Mouse (Mus musculus) right cerebral cortex, postnatal 4 days (tissue): ENCODE measurements at regions not wholly inside any gene's neighbourhood (a gene's known extent, or its start where the extent isn't known, plus 50 kb on each side); places are given as distances from the start of the nearest gene placed in this dataset.

Experiments used
- DNase-seq: peaks from one replicate; pipeline ENCODE4 v3.0.0-alpha.2; 2022

DNA sequence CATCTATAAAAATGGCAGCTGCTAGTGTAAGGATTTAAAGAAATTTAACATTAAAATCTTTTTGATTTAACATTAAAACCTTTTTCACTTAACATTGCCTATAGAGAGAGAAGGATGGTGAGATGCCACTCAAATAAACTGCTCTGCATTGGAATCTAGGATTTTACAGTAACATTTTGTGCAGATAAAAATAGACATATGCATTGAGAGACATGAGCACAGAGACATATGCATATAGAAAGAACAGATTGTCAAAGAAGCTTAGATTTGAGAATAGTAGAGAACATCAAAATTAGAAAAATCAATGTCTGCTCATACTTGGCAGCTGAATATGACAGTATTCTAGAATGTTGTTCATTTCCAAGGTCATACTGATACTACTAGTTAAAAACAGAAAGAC is 220.2 kb downstream of the Arap2 start:
- DNase-seq: no peak

- DNase-seq: no peak
Observed at GRCm38 (mm10) chr5:62539304-62539703, 226.7 kb downstream of the Arap2 start.

GRCm38 (mm10) chr5:62511827-62512226 is 254.1 kb downstream of the Arap2 start:
- no peak for DNase-seq

- DNase-seq: peak; percentile 5
Observed at GRCm38 (mm10) chr5:62483521-62483920, 282.4 kb downstream of the Arap2 start.

GRCm38 (mm10) chr5:62480967-62481366 is 285.0 kb downstream of the Arap2 start:
- no peak for DNase-seq

- DNase-seq: no peak
Observed at GRCm38 (mm10) chr5:62473412-62473811, 292.5 kb downstream of the Arap2 start.

DNA sequence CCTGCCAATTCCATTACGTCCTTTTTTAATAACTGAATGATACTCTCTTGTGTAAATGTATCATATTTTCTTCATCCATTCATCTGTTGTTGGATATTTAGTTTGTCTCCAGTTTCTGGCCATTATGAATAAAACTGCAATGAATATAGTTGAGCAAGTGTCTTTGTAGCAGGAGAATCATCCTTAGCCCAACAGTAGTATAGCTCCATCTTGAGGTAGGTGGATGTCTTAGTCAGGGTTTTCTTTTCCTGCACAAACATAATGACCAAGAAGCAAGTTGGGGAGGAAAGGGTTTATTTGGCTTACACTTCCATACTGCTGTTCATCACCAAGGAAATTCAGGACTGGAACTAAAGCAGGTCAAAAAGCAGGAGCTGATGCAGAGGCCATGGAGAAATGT is 299.2 kb downstream of the Arap2 start:
- DNase-seq: no peak

- no peak for DNase-seq
Observed at GRCm38 (mm10) chr5:62462574-62462973, 303.4 kb downstream of the Arap2 start.
